Mouse (Mus musculus): ENCODE results near the gene Themis. TPM values are rescaled to one million over a fixed set of nuclear protein-coding genes. Genes with fewer than 3 reads are reported as not detected.

Gene Themis
- polyA plus RNA-seq, 1 experiment = not detected

DNA sequence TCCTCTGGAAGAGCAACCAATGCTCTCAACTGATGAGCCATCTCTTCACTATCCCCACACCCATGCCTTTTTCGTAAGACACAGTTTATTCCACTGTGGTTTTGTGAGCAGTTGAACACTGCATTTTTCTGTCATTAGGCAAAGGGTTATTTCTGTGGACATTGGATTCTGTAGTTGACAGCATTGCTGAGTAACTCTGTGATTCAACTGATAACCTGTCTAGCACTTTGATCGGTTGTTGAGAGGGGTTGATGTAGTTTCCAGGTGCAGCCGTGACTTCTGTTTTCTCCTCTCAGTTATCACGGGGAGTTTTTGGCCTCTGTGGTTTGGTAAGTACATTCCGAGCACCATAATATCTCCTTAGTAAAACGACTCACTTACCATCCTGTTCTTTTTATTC, 26.8 kb downstream of the Themis start:
- DNase-seq (ENCODE audit: low read depth) = no peak
- TF ChIP-seq CTCF (IDR thresholded peaks at IDR 0.05; ENCODE audit: borderline replicate concordance, extremely low read depth, insufficient read depth, insufficient read length) = no peak
- TF ChIP-seq POLR2A (IDR thresholded peaks at IDR 0.05; ENCODE audit: borderline replicate concordance, extremely low read depth, insufficient read depth, insufficient read length, poor library complexity, severe bottlenecking) = no peak

DNA sequence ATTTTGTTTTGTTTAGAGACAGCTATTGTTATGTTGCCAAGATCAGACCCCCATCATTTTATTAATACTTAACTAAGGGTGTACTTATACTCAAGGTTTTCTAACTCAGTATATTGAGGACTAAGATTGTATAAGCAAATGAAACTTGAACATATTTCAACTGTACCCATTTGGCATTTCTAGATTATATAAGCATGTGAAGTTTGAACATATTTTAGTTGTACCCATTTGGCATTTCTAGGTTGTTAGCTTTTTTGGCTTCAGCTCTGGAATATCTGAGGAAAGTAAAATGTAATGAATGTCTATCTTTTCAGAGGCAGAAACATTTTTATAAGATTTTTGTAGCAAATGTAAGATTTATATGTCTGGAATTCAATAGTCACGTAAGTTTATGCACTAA, 27.9 kb downstream of the Themis start:
- DNase-seq (ENCODE audit: low read depth) = no peak
- no peak for TF ChIP-seq CTCF (IDR thresholded peaks at IDR 0.05; ENCODE audit: borderline replicate concordance, extremely low read depth, insufficient read depth, insufficient read length)
- no peak for TF ChIP-seq POLR2A (IDR thresholded peaks at IDR 0.05; ENCODE audit: borderline replicate concordance, extremely low read depth, insufficient read depth, insufficient read length, poor library complexity, severe bottlenecking)

DNA sequence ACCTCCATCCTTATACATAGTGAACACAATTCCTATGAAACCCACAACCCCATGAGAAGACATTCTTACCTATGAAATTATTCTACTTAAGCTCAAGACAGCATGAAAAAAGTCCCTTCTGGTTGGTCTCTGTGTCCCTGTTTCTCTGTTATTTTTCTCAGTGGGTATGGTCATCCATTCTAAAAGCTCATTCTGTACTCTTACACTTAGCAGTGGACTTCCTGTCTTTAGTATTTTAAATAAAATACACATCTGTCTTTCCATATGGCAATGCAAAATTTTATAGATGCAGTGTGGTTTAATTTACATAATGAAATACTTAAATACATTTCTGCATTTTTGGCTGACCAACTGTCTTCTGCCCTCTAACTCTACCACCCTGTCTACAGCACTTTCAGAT, 30.0 kb downstream of the Themis start:
- no peak for DNase-seq (ENCODE audit: low read depth)
- TF ChIP-seq POLR2A (IDR thresholded peaks at IDR 0.05; ENCODE audit: borderline replicate concordance, extremely low read depth, insufficient read depth, insufficient read length, poor library complexity, severe bottlenecking) = no peak
- no peak for TF ChIP-seq CTCF (IDR thresholded peaks at IDR 0.05; ENCODE audit: borderline replicate concordance, extremely low read depth, insufficient read depth, insufficient read length)

DNA sequence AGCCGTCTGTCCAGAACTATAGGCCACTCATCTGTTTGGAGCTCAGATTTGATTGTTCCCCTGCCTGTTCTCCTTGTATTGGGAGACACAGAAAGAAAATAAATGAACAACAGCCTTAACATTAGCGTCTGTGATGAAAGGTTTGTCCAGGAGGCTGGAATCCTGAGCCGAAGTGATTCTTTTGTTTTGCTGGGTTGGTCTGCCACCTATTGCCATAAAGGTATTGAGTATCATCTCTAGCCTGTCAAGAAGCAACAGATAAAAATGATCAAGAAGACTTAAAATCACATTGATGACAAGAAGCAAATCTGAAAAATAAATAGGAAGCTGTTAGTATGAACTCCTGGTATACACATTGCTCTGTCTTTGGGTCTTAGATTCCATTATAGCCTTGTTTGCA, 53.7 kb downstream of the Themis start:
- TF ChIP-seq POLR2A (IDR thresholded peaks at IDR 0.05; ENCODE audit: borderline replicate concordance, extremely low read depth, insufficient read depth, insufficient read length, poor library complexity, severe bottlenecking) = no peak
- no peak for TF ChIP-seq CTCF (IDR thresholded peaks at IDR 0.05; ENCODE audit: borderline replicate concordance, extremely low read depth, insufficient read depth, insufficient read length)
- peak; percentile 9 for DNase-seq (ENCODE audit: low read depth)

DNA sequence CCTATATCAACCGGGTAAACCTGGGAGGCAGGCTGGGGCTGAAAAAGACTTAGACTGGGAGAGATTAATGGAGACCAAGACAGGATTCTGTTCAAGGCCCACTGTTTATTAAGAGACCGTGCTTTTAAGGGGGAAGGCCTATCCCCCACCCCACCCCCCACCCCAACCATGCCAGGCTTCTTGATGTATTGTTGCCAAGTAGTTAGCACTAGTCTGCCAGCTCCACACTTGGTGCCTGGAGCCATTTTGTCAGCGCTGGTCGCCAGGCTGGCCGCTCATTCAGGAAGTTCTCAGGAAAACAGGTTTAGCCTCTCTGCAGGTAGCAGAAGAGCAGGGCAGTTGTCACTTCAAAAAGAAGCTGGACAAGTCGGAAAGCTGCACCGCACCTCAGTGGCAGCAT, 55.1 kb downstream of the Themis start:
- no peak for DNase-seq (ENCODE audit: low read depth)

DNA sequence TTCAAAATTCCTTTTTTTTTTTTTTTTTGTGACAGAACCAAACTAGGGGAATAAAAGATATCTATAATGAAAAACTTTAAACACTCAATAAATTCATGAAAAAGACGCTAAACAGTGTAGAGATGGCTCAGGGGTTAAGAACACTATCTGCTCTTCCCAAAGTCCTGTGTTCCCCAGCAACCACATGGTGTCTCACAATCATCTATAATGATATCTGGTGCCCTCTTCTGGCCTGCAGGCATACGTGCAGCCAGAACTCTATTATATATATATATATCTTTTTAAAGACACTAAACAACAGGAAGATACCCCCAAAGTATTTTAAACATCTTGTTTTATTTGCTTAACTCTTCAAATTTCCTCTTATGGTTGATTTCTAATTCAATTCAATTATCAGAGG, 62.0 kb downstream of the Themis start:
- peak; percentile 61 for DNase-seq (ENCODE audit: low read depth)
- TF ChIP-seq CTCF (IDR thresholded peaks at IDR 0.05; ENCODE audit: borderline replicate concordance, extremely low read depth, insufficient read depth, insufficient read length) = peak; percentile 51; the same call in 1 of the 2 replicates
- no peak for TF ChIP-seq POLR2A (IDR thresholded peaks at IDR 0.05; ENCODE audit: borderline replicate concordance, extremely low read depth, insufficient read depth, insufficient read length, poor library complexity, severe bottlenecking)

More for the DNA sequence above, 55.1 kb downstream of the Themis start:
- TF ChIP-seq POLR2A (IDR thresholded peaks at IDR 0.05; ENCODE audit: borderline replicate concordance, extremely low read depth, insufficient read depth, insufficient read length, poor library complexity, severe bottlenecking) = no peak
- no peak for TF ChIP-seq CTCF (IDR thresholded peaks at IDR 0.05; ENCODE audit: borderline replicate concordance, extremely low read depth, insufficient read depth, insufficient read length)

DNA sequence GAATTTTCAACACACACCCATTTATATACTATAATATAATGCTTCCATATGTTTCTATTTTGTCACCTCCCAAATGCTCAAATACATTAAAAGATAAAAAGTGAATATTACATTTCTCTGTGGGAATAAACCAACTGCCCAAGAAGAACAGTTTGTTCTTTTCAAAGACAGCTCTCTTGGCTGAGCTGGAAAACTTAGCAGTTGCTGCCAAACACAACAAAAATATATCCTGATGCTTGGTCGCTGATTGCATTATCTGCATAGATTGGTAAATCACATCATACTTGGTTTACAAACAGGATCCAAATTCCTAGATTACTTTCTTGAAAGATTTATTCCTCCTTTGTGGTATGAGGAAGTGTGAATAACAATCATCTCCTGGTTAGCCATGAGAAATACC, 69.8 kb downstream of the Themis start:
- DNase-seq (ENCODE audit: low read depth) = no peak
- TF ChIP-seq POLR2A (IDR thresholded peaks at IDR 0.05; ENCODE audit: borderline replicate concordance, extremely low read depth, insufficient read depth, insufficient read length, poor library complexity, severe bottlenecking) = no peak

DNA sequence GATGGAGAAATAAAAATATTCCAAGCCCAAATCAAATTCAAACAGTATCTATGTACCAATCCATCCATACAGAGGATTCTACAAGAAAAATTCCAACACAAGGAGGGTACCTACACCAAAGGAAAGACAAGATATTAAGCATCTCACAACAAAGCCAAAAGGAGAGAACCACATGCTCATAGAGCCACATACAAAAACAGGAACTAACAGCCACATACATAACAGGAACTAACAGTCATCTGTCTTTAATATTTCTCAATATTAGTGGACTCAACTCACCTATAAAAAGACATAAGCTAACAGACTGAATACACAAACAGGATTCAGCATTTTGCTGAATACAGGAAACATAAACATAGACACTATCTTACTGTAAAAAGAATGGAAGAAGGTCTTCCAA, 78.3 kb downstream of the Themis start:
- TF ChIP-seq CTCF (IDR thresholded peaks at IDR 0.05; ENCODE audit: borderline replicate concordance, extremely low read depth, insufficient read depth, insufficient read length) = no peak
- TF ChIP-seq POLR2A (IDR thresholded peaks at IDR 0.05; ENCODE audit: borderline replicate concordance, extremely low read depth, insufficient read depth, insufficient read length, poor library complexity, severe bottlenecking) = no peak
- no peak for DNase-seq (ENCODE audit: low read depth)

DNA sequence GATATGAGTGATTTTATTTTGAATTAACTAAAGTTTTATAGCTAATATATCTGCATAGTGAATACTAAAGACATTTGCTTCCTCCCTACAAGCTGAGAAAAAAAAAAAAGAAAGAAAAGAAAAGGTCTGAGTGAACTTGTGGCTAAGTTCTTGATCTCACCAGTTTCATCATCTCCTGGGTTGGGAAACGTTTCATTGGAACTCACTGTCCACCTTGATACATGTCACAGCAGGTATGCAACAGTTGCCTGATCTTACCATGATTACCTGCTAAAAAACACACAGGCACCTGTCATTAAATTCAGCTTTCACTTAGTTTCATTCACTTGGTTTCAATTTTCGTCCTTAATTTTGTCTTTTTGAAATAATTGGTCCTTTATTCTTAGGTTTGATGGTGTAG, 85.2 kb downstream of the Themis start:
- DNase-seq (ENCODE audit: low read depth) = no peak
- TF ChIP-seq POLR2A (IDR thresholded peaks at IDR 0.05; ENCODE audit: borderline replicate concordance, extremely low read depth, insufficient read depth, insufficient read length, poor library complexity, severe bottlenecking) = no peak
- no peak for TF ChIP-seq CTCF (IDR thresholded peaks at IDR 0.05; ENCODE audit: borderline replicate concordance, extremely low read depth, insufficient read depth, insufficient read length)

DNA sequence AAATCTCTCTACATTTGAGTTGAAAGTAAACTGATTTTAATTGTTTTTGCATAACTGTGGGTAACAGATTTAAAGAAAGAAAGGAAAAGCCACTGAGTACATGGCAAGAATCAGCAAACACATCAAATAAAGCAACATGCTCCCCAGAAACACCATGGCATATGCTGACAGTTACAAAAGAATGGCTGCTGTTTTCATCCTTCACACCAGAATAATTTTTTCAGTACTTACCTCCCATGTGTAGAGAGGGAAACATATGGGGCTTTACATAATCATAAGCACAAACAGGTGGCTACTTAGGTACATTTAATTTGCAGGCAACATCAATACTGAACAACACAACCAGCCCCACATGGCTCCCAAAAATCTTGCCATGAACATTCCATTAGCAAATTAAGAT, 86.8 kb downstream of the Themis start:
- peak; percentile 58 for DNase-seq (ENCODE audit: low read depth)
- no peak for TF ChIP-seq CTCF (IDR thresholded peaks at IDR 0.05; ENCODE audit: borderline replicate concordance, extremely low read depth, insufficient read depth, insufficient read length)
- TF ChIP-seq POLR2A (IDR thresholded peaks at IDR 0.05; ENCODE audit: borderline replicate concordance, extremely low read depth, insufficient read depth, insufficient read length, poor library complexity, severe bottlenecking) = no peak

DNA sequence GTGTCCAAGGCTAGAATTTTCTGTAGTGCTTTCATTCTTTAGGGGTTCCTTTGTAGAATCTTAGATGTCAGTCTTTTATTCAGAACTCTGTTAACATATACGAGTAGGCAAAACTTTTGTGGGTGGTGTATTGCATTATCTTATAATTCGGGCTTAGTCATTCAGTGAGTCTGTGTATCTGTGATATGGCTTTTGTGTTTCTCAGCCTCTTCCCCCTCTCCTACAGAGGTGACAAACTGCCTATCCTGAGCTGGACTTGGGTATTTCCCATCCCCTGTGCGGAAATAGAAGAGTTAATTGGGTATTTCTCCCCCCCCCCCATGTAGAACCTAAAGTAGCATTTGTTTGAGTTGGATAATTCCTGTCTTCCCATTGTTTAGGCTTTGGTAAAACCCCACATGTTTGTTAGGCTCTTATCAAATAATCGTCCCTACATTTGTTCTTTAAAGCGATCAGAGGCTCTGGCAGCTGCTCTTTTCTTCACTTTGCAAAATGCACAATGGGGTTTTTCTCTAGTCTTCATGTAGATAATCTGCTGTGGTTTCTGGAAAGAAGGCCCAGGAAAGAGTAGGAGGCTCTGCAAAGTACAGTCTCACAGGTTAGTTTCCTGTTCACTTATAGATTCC, 108.7 kb downstream of the Themis start:
- no peak for TF ChIP-seq CTCF (IDR thresholded peaks at IDR 0.05; ENCODE audit: borderline replicate concordance, extremely low read depth, insufficient read depth, insufficient read length)
- no peak for TF ChIP-seq POLR2A (IDR thresholded peaks at IDR 0.05; ENCODE audit: borderline replicate concordance, extremely low read depth, insufficient read depth, insufficient read length, poor library complexity, severe bottlenecking)
- no peak for DNase-seq (ENCODE audit: low read depth)

DNA sequence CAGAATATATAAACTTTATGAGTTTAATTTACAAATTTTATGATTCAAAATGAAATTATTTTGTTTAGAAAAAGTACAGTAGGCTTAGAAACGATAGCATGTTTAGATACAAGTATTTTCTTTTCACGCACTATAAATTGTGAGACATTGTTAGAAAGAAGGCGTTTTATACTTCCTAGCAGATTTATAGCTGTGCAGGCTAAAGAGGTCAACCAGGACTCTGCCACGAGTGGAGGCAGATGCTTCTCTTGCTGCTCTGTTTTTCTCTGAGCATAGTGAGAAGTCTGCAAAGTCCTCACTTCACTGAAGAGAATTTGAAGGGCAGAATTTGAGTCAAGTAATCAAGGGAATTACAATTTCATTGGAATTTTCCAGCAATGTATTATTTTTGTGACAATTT, 131.3 kb downstream of the Themis start:
- TF ChIP-seq POLR2A (IDR thresholded peaks at IDR 0.05; ENCODE audit: borderline replicate concordance, extremely low read depth, insufficient read depth, insufficient read length, poor library complexity, severe bottlenecking) (no peak), CTCF (IDR thresholded peaks at IDR 0.05; ENCODE audit: borderline replicate concordance, extremely low read depth, insufficient read depth, insufficient read length) (no peak)
- DNase-seq (ENCODE audit: low read depth) = no peak

Measured in brain, embryonic 14.5 days (tissue).